Mouse (Mus musculus) kidney, embryonic 14.5 days (tissue): ENCODE results near the gene Parp12. TPM values are rescaled to one million over a fixed set of nuclear protein-coding genes. Genes with fewer than 3 reads are reported as not detected.

Source experiments
- ATAC-seq: fragments of 200-750 bp; cut with Nextera tagmentation; 2 replicates; pipeline ENCODE4 v1.8.0; 2017; ENCODE audit warnings: moderate number of reproducible peaks, mild to moderate bottlenecking, moderate TSS enrichment, moderate library complexity; ENCODE audit not compliant: low FRiP score, low TSS enrichment
- H3K27ac ChIP-seq: fragments of 300-500 bp; sonication (generic); 2 replicates; pipeline ENCODE4 v1.5.1; 2014; ENCODE audit warnings: low read depth, mild to moderate bottlenecking, low read length, moderate library complexity, mixed read lengths
- H3K27me3 ChIP-seq: fragments of 300-500 bp; sonication (generic); 2 replicates; pipeline ENCODE4 v1.6.1; 2014; ENCODE audit warnings: mild to moderate bottlenecking, low read length; ENCODE audit not compliant: control insufficient read depth, insufficient read depth
- H3K36me3 ChIP-seq: fragments of 300-500 bp; sonication (generic); 2 replicates; pipeline ENCODE4 v1.6.1; 2014; ENCODE audit warnings: low read length, mixed read lengths; ENCODE audit not compliant: control insufficient read depth, insufficient read depth
- H3K4me1 ChIP-seq: fragments of 300-500 bp; sonication (generic); 2 replicates; pipeline ENCODE4 v1.6.1; 2014; ENCODE audit warnings: low read length, mixed read lengths; ENCODE audit not compliant: control insufficient read depth, insufficient read depth
- H3K4me2 ChIP-seq: fragments of 300-500 bp; sonication (generic); replicated peaks from 2 replicates; pipeline ENCODE4 v1.6.1; 2014; ENCODE audit warnings: low read depth, mild to moderate bottlenecking, low read length
- H3K4me3 ChIP-seq: fragments of 300-500 bp; sonication (generic); 2 replicates; pipeline ENCODE4 v1.5.1; 2014; ENCODE audit warnings: mild to moderate bottlenecking, low read length
- H3K9ac ChIP-seq: fragments of 300-500 bp; sonication (generic); 2 replicates; pipeline ENCODE4 v1.6.1; 2014; ENCODE audit warnings: low read depth, mild to moderate bottlenecking, low read length, moderate library complexity
- H3K9me3 ChIP-seq: fragments of 300-500 bp; sonication (generic); 2 replicates; pipeline ENCODE4 v1.6.1; 2016; ENCODE audit warnings: low read length; ENCODE audit not compliant: control insufficient read depth
- WGBS: fragments of 180-500 bp; shearing (Covaris S2); extraction: QIAGEN DNeasy Blood & Tissue Kit; methylation state at CpG from one replicate; pipeline ENCODE4 v1.1.7; 2014; 5-methylcytosine and 5-hydroxymethylcytosine counted together
- polyA plus RNA-seq: library from polyadenylated mRNA; unstranded; fragments of >200 nt; fragmentation: Nextera tagmentation; extraction: Ambion mirVana; gene quantifications from 2 replicates; pipeline ENCODE4 v1.2.1, GENCODE M21; 2014

Gene Parp12
- polyA plus RNA-seq, 1 experiment from 2014 or later, result 7.4 TPM

DNA sequence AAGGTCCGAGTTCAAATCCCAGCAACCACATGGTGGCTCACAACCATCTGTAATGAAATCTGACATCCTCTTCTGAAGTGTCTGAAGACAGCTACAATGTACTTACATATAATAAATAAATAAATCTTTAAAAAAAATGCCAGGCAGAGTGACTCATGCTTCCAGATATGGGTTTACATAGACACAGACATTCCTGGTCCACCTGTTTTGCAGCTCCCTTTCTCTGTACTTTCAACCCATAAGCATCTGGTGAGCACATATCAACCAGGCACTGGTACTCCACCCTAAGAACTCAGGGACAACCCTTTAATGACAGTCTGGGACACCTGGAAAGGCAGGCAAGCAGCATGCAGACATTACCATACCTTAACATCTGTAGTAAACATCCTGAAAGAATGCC, 2.7 kb downstream of the Parp12 start:
- H3K4me2 ChIP-seq, result no peak overlapping the region
- no peak overlapping the region for H3K27ac ChIP-seq
- 73% methylated on average over 1 of the region's 1 CpGs for WGBS
- no peaks in the 10 kb centered on the region for H3K36me3 ChIP-seq
- peaks cover 18% of the 10 kb centered on the region for H3K27me3 ChIP-seq
- H3K4me3 ChIP-seq, result no peak overlapping the region
- 0 out of 2 replicates have a peak, but pooled peaks cover 3% of the 10 kb centered on the region for H3K4me1 ChIP-seq
- peaks cover 5% of the 10 kb centered on the region; the same call in 1 of the 2 replicates for H3K9me3 ChIP-seq
- ATAC-seq, result no peak
- no peak overlapping the region for H3K9ac ChIP-seq

DNA sequence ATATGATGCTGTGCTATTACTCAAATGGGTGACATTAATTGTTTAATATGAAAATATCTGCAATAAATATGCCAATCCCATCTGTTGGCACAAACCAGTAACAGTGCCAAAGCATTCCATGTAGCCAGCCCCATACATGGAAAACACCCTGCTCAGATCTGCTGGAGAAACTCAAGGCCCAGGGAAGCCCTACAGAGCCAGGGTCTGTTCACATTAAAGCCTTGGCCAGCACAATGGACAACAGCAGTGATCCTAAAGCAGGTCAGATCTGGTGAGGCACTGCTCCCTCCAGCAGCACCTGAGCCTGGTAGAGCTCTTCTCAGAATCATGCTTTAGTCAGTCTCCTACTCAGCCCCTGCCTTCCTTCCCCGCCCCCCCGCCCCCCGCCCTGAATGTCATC, 5.0 kb downstream of the Parp12 start:
- Histone ChIP-seq H3K9me3 (no peaks in the 10 kb centered on the region), H3K4me1 (no peaks in the 10 kb centered on the region), H3K36me3 (no peaks in the 10 kb centered on the region), H3K4me3 (no peak overlapping the region), H3K27me3 (peaks cover 11% of the 10 kb centered on the region), H3K4me2 (no peak overlapping the region), H3K27ac (no peak overlapping the region), H3K9ac (no peak overlapping the region)
- no peak for ATAC-seq
- 89% methylated on average over 3 of the region's 3 CpGs for WGBS

DNA sequence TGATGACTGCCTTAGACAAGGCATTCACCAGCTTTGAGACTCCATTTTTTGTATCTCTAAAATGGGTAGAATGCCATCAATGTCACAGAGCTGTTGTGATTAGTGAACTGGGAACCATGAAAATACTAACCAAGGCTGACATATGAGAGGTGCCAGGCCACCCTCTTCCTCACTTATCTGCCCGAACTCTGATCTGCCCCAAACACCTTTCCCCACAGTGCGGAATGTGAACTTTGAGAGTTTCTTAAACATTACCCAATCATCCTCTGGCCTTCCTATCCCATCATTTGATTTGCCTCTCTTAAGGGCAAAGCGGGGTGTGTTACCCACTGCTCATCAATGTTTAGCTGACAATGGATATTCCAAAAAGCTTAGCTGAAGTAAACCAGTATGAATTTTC, 5.4 kb downstream of the Parp12 start:
- 93% methylated on average over 3 of the region's 3 CpGs for WGBS
- peaks cover 11% of the 10 kb centered on the region for H3K27me3 ChIP-seq
- H3K27ac ChIP-seq, result no peak overlapping the region
- no peak overlapping the region for H3K4me3 ChIP-seq
- no peaks in the 10 kb centered on the region for H3K9me3 ChIP-seq
- no peak overlapping the region for H3K9ac ChIP-seq
- H3K4me1 ChIP-seq, result no peaks in the 10 kb centered on the region
- no peak overlapping the region for H3K4me2 ChIP-seq
- no peak for ATAC-seq
- no peaks in the 10 kb centered on the region for H3K36me3 ChIP-seq

DNA sequence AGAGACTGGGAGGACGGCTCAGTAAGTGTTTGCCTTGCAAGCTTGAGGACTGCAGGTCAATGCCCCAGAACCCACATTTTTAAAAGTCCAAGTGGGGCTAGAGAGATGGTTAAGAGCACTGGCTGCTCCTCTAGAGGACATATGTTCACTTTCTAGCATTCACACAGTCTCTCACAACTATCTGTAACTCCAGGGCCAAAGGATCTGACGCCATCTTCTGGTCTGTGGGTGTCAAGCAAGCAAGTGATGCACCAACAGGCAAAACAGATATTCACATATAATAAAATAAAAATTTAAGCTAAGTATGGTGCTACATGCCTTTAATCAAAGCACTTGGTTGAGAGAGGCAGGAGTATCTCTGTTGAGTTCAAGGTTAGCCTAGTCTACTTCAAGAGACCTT, 11.3 kb downstream of the Parp12 start:
- H3K4me3 ChIP-seq, result no peak overlapping the region
- no peak for ATAC-seq
- H3K9me3 ChIP-seq, result no peaks in the 10 kb centered on the region
- H3K9ac ChIP-seq, result no peak overlapping the region
- H3K4me2 ChIP-seq, result no peak overlapping the region
- H3K27me3 ChIP-seq, result no peaks in the 10 kb centered on the region
- no peaks in the 10 kb centered on the region for H3K4me1 ChIP-seq
- 63% methylated on average over 2 of the region's 2 CpGs for WGBS
- H3K27ac ChIP-seq, result no peak overlapping the region
- no peaks in the 10 kb centered on the region for H3K36me3 ChIP-seq

DNA sequence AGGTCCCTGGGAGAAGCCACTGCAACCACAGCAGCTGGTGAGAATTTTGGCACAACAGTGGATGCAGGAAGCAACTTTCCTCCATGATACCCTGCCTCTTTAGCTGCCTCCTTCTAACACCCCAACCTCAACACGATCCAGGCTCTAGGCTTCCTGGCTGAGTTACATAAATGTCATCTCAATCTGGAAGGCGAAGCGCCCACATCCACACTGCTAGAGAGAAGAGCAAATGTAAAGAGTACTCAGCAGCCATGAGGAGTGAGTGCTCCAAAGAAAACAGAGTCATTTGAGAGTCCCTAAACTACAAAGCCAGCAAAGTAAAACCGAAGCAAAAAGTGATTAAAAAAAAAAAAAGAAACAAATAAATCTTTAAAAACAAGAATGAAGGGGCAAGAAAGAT, 13.5 kb downstream of the Parp12 start:
- no peak overlapping the region for H3K9ac ChIP-seq
- H3K4me1 ChIP-seq, result no peaks in the 10 kb centered on the region
- no peak overlapping the region for H3K4me3 ChIP-seq
- H3K36me3 ChIP-seq, result no peaks in the 10 kb centered on the region
- no peaks in the 10 kb centered on the region for H3K27me3 ChIP-seq
- WGBS, result 68% methylated on average over 4 of the region's 4 CpGs
- no peak for ATAC-seq
- H3K27ac ChIP-seq, result no peak overlapping the region
- no peaks in the 10 kb centered on the region for H3K9me3 ChIP-seq
- no peak overlapping the region for H3K4me2 ChIP-seq

DNA sequence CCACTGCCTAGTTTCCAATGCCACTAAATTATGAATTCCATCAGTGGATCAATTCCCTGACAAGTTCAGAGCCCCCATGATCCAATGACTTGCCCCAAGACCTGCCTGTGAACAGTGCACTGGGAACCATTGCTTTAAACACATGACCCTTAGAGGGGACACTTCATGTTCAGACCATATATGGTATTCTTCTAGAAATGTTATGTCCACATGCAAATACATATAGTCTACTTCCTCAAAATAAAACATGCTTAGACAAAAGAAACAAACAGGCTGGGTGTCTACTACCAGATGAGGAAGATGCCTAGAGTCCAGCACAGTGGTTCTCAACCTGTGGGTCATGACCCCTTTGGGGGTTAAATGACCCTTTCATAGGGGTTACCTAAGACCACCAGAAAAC, 41.7 kb downstream of the Parp12 start:
- Histone ChIP-seq H3K4me2 (no peak overlapping the region), H3K4me1 (no peaks in the 10 kb centered on the region), H3K9ac (no peak overlapping the region), H3K27me3 (no peaks in the 10 kb centered on the region), H3K36me3 (no peaks in the 10 kb centered on the region), H3K27ac (no peak overlapping the region), H3K4me3 (no peak overlapping the region), H3K9me3 (no peaks in the 10 kb centered on the region)
- ATAC-seq, result no peak

DNA sequence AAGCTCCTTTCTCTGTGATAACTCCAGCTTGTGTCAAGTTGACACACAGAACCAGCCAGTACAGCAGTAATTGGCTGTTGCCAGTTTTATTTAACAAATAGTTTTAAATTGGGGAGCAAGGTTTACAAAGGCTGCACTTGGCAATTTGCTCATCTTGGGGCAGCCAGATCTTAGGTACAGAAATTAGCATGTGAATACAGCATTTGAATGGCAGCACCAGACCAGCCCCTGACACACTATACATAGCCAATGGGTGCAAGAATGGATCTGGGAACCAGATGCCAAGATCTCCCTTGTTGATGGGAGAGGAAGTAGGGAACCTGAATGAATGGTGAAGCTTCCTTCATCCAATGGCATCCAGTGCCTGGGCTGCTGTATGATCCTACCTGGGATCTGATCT, 44.0 kb downstream of the Parp12 start:
- no peaks in the 10 kb centered on the region for H3K36me3 ChIP-seq
- no peak overlapping the region for H3K4me2 ChIP-seq
- H3K27ac ChIP-seq, result no peak overlapping the region
- ATAC-seq, result no peak
- no peak overlapping the region for H3K9ac ChIP-seq
- H3K4me3 ChIP-seq, result no peak overlapping the region
- no peaks in the 10 kb centered on the region for H3K27me3 ChIP-seq
- no peaks in the 10 kb centered on the region for H3K4me1 ChIP-seq
- no peaks in the 10 kb centered on the region for H3K9me3 ChIP-seq

DNA sequence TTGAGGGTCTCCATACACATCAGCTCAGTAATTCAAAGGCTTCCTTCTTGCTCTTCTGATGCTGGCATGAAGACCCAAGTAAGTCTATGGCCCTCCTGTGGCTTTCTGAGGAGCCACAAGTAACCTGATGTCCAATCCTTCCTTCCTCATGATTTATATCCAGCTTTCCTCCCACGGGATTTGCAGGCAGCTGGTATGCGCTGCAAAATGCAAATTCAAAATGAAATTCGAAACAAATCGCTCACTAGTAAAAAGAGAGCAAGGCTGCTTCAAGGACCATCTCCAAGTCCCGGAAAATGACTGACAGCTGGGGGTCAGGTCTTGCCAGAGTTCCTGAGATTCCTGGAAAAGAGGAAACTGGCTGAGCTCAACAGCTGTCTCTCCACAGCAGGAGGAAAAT, 45.5 kb downstream of the Parp12 start:
- WGBS, result 13% methylated on average over 5 of the region's 5 CpGs
- H3K9me3 ChIP-seq, result no peaks in the 10 kb centered on the region
- no peak overlapping the region for H3K4me2 ChIP-seq
- no peak for ATAC-seq
- no peak overlapping the region for H3K4me3 ChIP-seq
- no peaks in the 10 kb centered on the region for H3K36me3 ChIP-seq
- no peaks in the 10 kb centered on the region for H3K27me3 ChIP-seq
- no peak overlapping the region for H3K9ac ChIP-seq
- H3K27ac ChIP-seq, result no peak overlapping the region
- no peaks in the 10 kb centered on the region for H3K4me1 ChIP-seq

DNA sequence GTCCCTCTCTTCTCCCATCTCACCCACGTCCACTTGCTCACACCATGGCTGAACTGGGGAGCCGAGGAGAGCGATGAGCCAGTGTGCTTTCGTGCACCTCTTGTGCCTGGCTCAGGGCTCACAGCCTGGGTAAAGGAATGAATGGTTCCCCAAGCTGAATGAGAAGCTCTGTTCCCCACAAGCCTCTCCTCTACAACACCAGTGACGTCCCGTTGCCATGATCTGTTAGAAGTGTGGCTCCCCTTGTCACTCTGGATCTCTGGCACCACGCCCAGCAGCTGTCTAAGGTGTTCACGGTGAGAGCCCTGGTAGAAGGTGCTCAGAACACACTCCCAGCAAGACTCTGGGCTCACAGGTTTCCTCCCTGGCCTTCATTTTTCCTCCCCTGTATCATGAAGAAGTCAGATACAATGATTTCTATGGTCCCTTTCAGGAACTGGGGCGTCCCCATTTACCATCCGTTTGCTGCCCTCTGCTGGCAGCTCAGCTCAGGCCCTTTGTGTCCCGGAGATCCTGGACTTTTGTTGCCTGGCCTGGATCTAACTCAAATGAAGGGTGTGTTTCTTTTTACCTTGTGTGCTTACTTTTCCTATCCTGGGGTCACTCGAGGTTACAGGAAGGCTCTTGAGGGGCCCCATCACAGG, 51.1 kb downstream of the Parp12 start:
- no peaks in the 10 kb centered on the region for H3K27me3 ChIP-seq
- no peaks in the 10 kb centered on the region for H3K4me1 ChIP-seq
- no peak overlapping the region for H3K4me3 ChIP-seq
- ATAC-seq, result peak; percentile 73
- no peak overlapping the region for H3K4me2 ChIP-seq
- H3K9ac ChIP-seq, result no peak overlapping the region
- H3K27ac ChIP-seq, result no peak overlapping the region
- no peaks in the 10 kb centered on the region for H3K36me3 ChIP-seq
- no peaks in the 10 kb centered on the region for H3K9me3 ChIP-seq
- WGBS, result 51% methylated on average over 12 of the region's 12 CpGs
